Mouse (Mus musculus) lung, postnatal 0 days (tissue): Measurements from ENCODE around the gene Itga2b. TPM values are rescaled to one million over a fixed set of nuclear protein-coding genes. Genes with fewer than 3 reads are reported as not detected.

ENCODE experiments used
- ATAC-seq: fragments of 200-750 bp; cut with Nextera tagmentation; 2 replicates; pipeline ENCODE4 v1.8.0; 2017; ENCODE audit warnings: moderate library complexity
- DNase-seq: peaks from one replicate; pipeline ENCODE4 v3.0.0-alpha.2; 2016; ENCODE audit warnings: low spot score
- H3K27ac ChIP-seq: fragments of 300-500 bp; sonication (generic); 2 replicates; pipeline ENCODE4 v1.5.1; 2014; ENCODE audit warnings: antibody characterized with exemption, mild to moderate bottlenecking, low read length, mixed read lengths
- H3K27me3 ChIP-seq: fragments of 300-500 bp; sonication (generic); replicated peaks from 2 replicates; pipeline ENCODE4 v1.6.1; 2014; ENCODE audit warnings: low read length, mixed read lengths; ENCODE audit not compliant: insufficient read depth
- H3K36me3 ChIP-seq: fragments of 300-500 bp; sonication (generic); 2 replicates; pipeline ENCODE4 v1.6.1; 2014; ENCODE audit warnings: low read length, mixed read lengths; ENCODE audit not compliant: insufficient read depth
- H3K4me1 ChIP-seq: fragments of 300-500 bp; sonication (generic); 2 replicates; pipeline ENCODE4 v1.6.1; 2014; ENCODE audit warnings: antibody characterized with exemption, low read depth, low read length, mixed read lengths; ENCODE audit not compliant: insufficient read depth
- H3K4me2 ChIP-seq: fragments of 300-500 bp; sonication (generic); replicated peaks from 2 replicates; pipeline ENCODE4 v1.6.1; 2014; ENCODE audit warnings: low read depth, mild to moderate bottlenecking, low read length, moderate library complexity, mixed read lengths
- H3K4me3 ChIP-seq: fragments of 300-500 bp; sonication (generic); 2 replicates; pipeline ENCODE4 v1.5.1; 2014; ENCODE audit warnings: low read depth, low read length
- H3K9ac ChIP-seq: fragments of 300-500 bp; sonication (generic); replicated peaks from 2 replicates; pipeline ENCODE4 v1.6.1; 2014; ENCODE audit warnings: low read depth, mild to moderate bottlenecking
- H3K9me3 ChIP-seq: fragments of 300-500 bp; sonication (generic); 2 replicates; pipeline ENCODE4 v1.6.1; 2016; ENCODE audit warnings: low read length, mixed read lengths
- CTCF ChIP-seq: IDR thresholded peaks from 2 replicates; pipeline ENCODE4 v1.5.1; 2016; ENCODE audit warnings: antibody characterized with exemption, mild to moderate bottlenecking
- EP300 ChIP-seq: IDR thresholded peaks from 2 replicates; pipeline ENCODE4 v1.6.1; 2016; ENCODE audit warnings: antibody characterized with exemption, mild to moderate bottlenecking, control low read depth
- whole genome bisulfite sequencing: fragments of 180-500 bp; shearing (Covaris S2); extraction: QIAGEN DNeasy Blood & Tissue Kit; methylation state at CpG from one replicate; pipeline ENCODE4 v1.1.7; 2014; 5-methylcytosine and 5-hydroxymethylcytosine counted together
- polyA plus RNA-seq: library from polyadenylated mRNA; unstranded; fragments of >200 nt; fragmentation: Nextera tagmentation; extraction: Ambion mirVana; gene quantifications from 2 replicates; pipeline ENCODE4 v1.2.1, GENCODE M21; 2015

Gene Itga2b
- polyA plus RNA-seq, 1 experiment from 2014 or later: 13.0 TPM

- TF ChIP-seq EP300: no peak
- TF ChIP-seq CTCF: no peak
- Histone ChIP-seq H3K4me1 (peaks cover 12% of the 10 kb centered on the region; the same call in 1 of the 2 replicates), H3K27me3 (no peaks in the 10 kb centered on the region), H3K4me3 (no peak overlapping the region), H3K4me2 (no peak overlapping the region), H3K27ac (no peak overlapping the region), H3K9ac (no peak overlapping the region), H3K9me3 (no peaks in the 10 kb centered on the region), H3K36me3 (peaks cover 15% of the 10 kb centered on the region; the same call in 1 of the 2 replicates)
- no peak for DNase-seq
- 95% methylated on average over 11 of the region's 11 CpGs for WGBS
- ATAC-seq: no peak
Measured at GRCm38 (mm10) chr11:102434816-102435705, 34.9 kb downstream of the Itga2b start.

DNA sequence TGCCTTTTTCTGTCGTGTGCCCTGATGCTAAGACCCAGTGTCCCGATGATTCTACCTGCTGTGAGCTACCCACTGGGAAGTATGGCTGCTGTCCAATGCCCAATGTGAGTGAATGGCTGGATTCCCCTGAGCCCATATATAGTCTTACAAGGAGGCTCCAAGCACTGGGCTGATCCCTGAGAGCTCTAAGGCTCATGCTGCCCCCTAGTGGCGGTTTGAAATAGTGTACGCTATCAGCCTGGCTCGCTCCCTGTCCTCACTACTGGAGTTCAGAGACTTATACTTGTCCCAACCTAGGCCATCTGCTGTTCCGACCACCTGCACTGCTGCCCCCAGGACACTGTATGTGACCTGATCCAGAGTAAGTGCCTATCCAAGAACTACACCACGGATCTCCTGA lies 35.5 kb downstream of the Itga2b start:
- ATAC-seq: peak; percentile 39
- no peaks in the 10 kb centered on the region for H3K27me3 ChIP-seq
- H3K4me1 ChIP-seq: peaks cover 12% of the 10 kb centered on the region; the same call in 1 of the 2 replicates

DNA sequence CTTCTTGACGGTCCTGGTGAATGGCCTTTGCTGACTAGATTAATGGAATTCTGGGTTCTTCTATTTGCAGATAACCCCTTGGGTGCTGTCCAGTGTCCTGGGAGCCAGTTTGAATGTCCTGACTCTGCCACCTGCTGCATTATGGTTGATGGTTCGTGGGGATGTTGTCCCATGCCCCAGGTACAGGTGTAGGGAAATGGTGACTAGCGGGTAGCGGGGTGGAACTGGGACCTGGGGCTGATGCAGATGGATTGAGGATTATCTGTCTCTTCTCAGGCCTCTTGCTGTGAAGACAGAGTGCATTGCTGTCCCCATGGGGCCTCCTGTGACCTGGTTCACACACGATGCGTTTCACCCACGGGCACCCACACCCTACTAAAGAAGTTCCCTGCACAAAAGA lies 36.1 kb downstream of the Itga2b start:
- H3K9ac ChIP-seq: no peak overlapping the region
- DNase-seq: no peak
- H3K27me3 ChIP-seq: no peaks in the 10 kb centered on the region
- H3K36me3 ChIP-seq: peaks cover 15% of the 10 kb centered on the region; the same call in 1 of the 2 replicates
- 88% methylated on average over 7 of the region's 7 CpGs for WGBS
- H3K4me2 ChIP-seq: no peak overlapping the region
- H3K4me3 ChIP-seq: no peak overlapping the region
- no peak overlapping the region for H3K27ac ChIP-seq
- no peaks in the 10 kb centered on the region for H3K9me3 ChIP-seq
- peaks cover 12% of the 10 kb centered on the region; the same call in 1 of the 2 replicates for H3K4me1 ChIP-seq
- TF ChIP-seq EP300: no peak
- no peak for TF ChIP-seq CTCF
- ATAC-seq: no peak

More for the DNA sequence above, 35.5 kb downstream of the Itga2b start:
- peak; percentile 93 for DNase-seq
- Histone ChIP-seq H3K4me3 (no peak overlapping the region), H3K9ac (no peak overlapping the region), H3K9me3 (no peaks in the 10 kb centered on the region), H3K4me2 (no peak overlapping the region), H3K36me3 (peaks cover 15% of the 10 kb centered on the region; the same call in 1 of the 2 replicates), H3K27ac (no peak overlapping the region)
- peak; percentile 94 for TF ChIP-seq CTCF
- no peak for TF ChIP-seq EP300
- 11% methylated on average over 7 of the region's 7 CpGs for WGBS

DNA sequence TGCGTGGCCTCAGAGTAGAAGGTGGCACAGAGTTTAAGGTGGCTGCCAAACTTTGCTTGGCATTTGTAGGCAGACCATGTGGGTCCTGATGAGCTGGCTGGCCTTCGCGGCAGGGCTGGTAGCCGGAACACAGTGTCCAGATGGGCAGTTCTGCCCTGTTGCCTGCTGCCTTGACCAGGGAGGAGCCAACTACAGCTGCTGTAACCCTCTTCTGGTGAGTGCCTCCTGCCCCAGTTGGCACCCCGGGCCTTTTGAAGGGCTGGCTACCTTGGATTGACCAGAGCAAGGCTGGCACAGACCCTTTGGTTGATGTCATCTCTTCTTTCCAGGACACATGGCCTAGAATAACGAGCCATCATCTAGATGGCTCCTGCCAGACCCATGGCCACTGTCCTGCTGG lies 37.0 kb downstream of the Itga2b start:
- Histone ChIP-seq H3K4me2 (no peak overlapping the region), H3K4me3 (no peak overlapping the region), H3K9ac (no peak overlapping the region), H3K27ac (no peak overlapping the region), H3K9me3 (no peaks in the 10 kb centered on the region), H3K36me3 (peaks cover 15% of the 10 kb centered on the region; the same call in 1 of the 2 replicates), H3K27me3 (no peaks in the 10 kb centered on the region), H3K4me1 (peaks cover 12% of the 10 kb centered on the region; the same call in 1 of the 2 replicates)
- TF ChIP-seq CTCF (no peak), EP300 (no peak)
- no peak for ATAC-seq
- WGBS: 84% methylated on average over 6 of the region's 6 CpGs
- DNase-seq: no peak

DNA sequence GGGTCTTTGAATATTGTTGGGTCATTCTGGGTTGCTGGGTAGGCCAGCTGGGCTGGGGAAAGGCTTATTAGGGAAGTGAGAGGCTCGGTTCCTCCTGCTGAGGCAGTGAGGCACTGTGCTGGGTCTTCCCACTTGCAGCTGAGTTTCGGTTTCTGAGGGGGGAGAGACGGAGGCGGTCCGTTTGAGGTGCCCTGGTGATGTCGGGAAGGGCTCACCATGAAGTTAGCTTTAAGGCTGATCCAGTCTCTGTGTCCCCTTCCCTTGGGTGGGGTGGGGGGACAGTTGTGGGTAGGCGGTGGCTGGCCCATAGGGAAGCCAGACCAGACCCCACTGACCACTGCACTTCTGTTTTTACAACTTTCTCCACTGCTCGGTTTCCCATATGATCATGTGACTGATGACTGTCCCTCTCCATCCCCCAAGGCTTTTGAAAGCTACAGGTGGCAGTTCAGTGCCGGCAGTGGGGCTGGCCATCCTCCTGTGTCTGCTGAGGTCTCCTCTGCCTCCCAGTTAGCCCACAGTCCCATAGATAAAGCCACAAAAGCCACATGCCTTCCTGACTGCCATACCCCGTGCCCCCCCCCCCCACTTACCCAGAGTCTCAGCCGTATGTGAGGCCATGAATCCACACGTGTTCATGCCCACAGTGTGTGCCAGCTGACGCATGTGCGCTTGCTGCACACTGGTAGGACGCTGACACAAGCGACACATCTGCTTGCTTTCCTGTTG lies 37.6 kb downstream of the Itga2b start:
- H3K4me2 ChIP-seq: no peak overlapping the region
- no peak overlapping the region for H3K9ac ChIP-seq
- H3K9me3 ChIP-seq: no peaks in the 10 kb centered on the region
- H3K4me3 ChIP-seq: no peak overlapping the region
- H3K36me3 ChIP-seq: peaks cover 15% of the 10 kb centered on the region; the same call in 1 of the 2 replicates
- H3K4me1 ChIP-seq: peaks cover 10% of the 10 kb centered on the region; the same call in 1 of the 2 replicates
- H3K27me3 ChIP-seq: no peaks in the 10 kb centered on the region
- H3K27ac ChIP-seq: no peak overlapping the region
- no peak for DNase-seq
- no peak for ATAC-seq
- 58% methylated on average over 15 of the region's 16 CpGs for WGBS
- TF ChIP-seq EP300 (no peak), CTCF (no peak)

- Histone ChIP-seq H3K9ac (no peak overlapping the region), H3K27me3 (no peaks in the 10 kb centered on the region), H3K27ac (no peak overlapping the region), H3K4me2 (no peak overlapping the region), H3K4me1 (peaks cover 9% of the 10 kb centered on the region; the same call in 1 of the 2 replicates), H3K4me3 (no peak overlapping the region), H3K9me3 (no peaks in the 10 kb centered on the region), H3K36me3 (peaks cover 15% of the 10 kb centered on the region; the same call in 1 of the 2 replicates)
- 81% methylated on average over 3 of the region's 3 CpGs for WGBS
- DNase-seq (no peak), ATAC-seq (no peak)
- TF ChIP-seq CTCF: no peak
Measured at GRCm38 (mm10) chr11:102431728-102432114, 38.2 kb downstream of the Itga2b start.
